Mouse (Mus musculus) bone marrow macrophage, adult 2 months (primary cell): Measurements from ENCODE around the gene Eif5.

ENCODE experiments used
- CTCF ChIP-seq: IDR thresholded peaks from 2 replicates; pipeline ENCODE4 v1.5.1; 2012; ENCODE audit warnings: low read depth, mild to moderate bottlenecking, low read length, moderate library complexity
- POLR2A ChIP-seq: IDR thresholded peaks from 2 replicates; pipeline ENCODE4 v1.6.1; 2012; ENCODE audit warnings: mild to moderate bottlenecking, low read depth, low read length, borderline replicate concordance

DNA sequence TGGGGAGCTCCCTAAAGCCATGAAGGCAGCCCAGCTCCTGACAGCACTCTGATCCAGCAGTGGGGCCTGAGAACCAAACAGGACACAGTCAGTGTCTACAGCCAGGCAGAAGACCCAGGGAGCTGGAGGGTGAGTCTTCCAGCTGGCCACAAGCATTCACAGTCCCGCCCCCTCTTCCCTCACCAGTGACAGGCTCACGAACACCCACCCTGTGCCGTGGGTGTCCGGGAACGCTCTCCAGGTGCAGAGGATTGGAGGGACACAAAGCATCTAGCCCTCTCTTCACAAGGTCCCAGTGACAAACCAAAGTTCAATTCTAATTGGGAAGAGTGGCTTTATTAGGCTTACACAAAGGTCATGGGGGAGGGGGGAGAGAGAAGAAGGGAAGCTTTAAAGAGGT is 18.0 kb upstream of the Eif5 start:
- TF ChIP-seq CTCF: no peak
- no peak for TF ChIP-seq POLR2A
